Mouse (Mus musculus) intestine, embryonic 15.5 days (tissue): ENCODE results near the gene Tyw5. TPM values are rescaled to one million over a fixed set of nuclear protein-coding genes. Genes with fewer than 3 reads are reported as not detected.

Experiments
- ATAC-seq: fragments of 200-750 bp; cut with Nextera tagmentation; 2 replicates; pipeline ENCODE4 v1.8.0; 2017; ENCODE audit warnings: moderate TSS enrichment, moderate library complexity
- H3K27ac ChIP-seq: fragments of 300-500 bp; sonication (generic); 2 replicates; pipeline ENCODE4 v1.5.1; 2015; ENCODE audit warnings: mild to moderate bottlenecking, inconsistent platforms
- H3K27me3 ChIP-seq: fragments of 300-500 bp; sonication (generic); replicated peaks from 2 replicates; pipeline ENCODE4 v1.6.1; 2015; ENCODE audit warnings: inconsistent platforms
- H3K36me3 ChIP-seq: fragments of 300-500 bp; sonication (generic); 2 replicates; pipeline ENCODE4 v1.6.1; 2015; ENCODE audit warnings: inconsistent platforms
- H3K4me1 ChIP-seq: fragments of 300-500 bp; sonication (generic); replicated peaks from 2 replicates; pipeline ENCODE4 v1.6.1; 2015; ENCODE audit warnings: inconsistent platforms
- H3K4me2 ChIP-seq: fragments of 300-500 bp; sonication (generic); replicated peaks from 2 replicates; pipeline ENCODE4 v1.6.1; 2015; ENCODE audit warnings: mild to moderate bottlenecking, inconsistent platforms
- H3K4me3 ChIP-seq: fragments of 300-500 bp; sonication (generic); replicated peaks from 2 replicates; pipeline ENCODE4 v1.5.1; 2015; ENCODE audit warnings: inconsistent platforms
- H3K9ac ChIP-seq: fragments of 300-500 bp; sonication (generic); 2 replicates; pipeline ENCODE4 v1.6.1; 2015; ENCODE audit warnings: inconsistent platforms
- H3K9me3 ChIP-seq: fragments of 300-500 bp; sonication (generic); 2 replicates; pipeline ENCODE4 v1.6.1; 2016; ENCODE audit warnings: inconsistent platforms
- WGBS: fragments of 180-500 bp; shearing (Covaris S2); methylation state at CpG from one replicate; pipeline ENCODE4 v1.1.7; 2015; 5-methylcytosine and 5-hydroxymethylcytosine counted together
- polyA plus RNA-seq: library from polyadenylated mRNA; unstranded; fragments of >200 nt; fragmentation: Nextera tagmentation; extraction: Ambion mirVana; gene quantifications from 2 replicates; pipeline ENCODE4 v1.2.1, GENCODE M21; 2015

Tyw5 gene
- polyA plus RNA-seq, 1 experiment from 2014 or later = 26.2 TPM

DNA sequence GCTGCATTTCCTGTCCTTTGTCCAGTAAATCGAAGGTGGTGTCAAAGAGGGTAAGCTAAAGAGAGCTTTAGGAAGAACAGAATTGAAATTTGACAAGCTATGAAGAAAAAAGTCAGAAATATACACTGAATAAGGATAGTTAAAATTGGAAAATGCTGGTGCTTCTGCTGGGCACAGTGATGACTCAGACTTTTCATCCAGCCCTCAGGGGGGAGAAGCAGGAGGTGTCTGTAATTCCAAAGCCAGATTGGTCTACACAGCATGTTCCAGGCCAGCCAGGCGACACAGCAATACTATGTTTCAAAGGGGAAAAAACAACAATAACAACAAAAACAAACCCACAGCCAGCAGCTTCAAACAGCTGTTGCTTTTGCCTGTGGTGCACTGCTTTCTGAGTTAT is 6.5 kb upstream of the Tyw5 start:
- Histone ChIP-seq H3K27me3 (no peaks in the 10 kb centered on the region), H3K9me3 (no peaks in the 10 kb centered on the region), H3K27ac (no peak overlapping the region), H3K36me3 (peaks cover 12% of the 10 kb centered on the region; the same call in 1 of the 2 replicates), H3K4me1 (0 out of 2 replicates have a peak, but pooled peaks cover 3% of the 10 kb centered on the region), H3K9ac (no peak overlapping the region), H3K4me2 (no peak overlapping the region), H3K4me3 (no peak overlapping the region)
- ATAC-seq = no peak
- 87% methylated on average over 2 of the region's 2 CpGs for WGBS

DNA sequence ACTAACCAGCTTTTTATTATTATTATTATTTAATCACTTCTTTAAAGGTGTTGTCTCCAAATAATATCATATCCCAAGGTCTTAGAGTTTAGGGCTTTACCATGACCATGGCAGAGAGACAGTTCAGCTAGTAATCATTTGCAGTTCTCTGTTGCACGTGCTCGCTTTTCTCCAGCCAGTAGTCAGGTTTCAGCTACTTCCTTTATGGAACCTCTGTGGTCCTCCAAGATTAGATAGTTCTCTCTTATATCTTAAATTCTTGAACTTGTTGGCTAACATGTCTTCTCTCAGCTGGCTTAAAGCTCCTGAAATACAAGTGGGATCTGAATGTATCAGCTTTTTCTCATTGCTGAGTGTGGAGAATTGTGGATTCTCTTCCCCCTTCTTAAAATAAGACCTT is 2.1 kb upstream of the Tyw5 start:
- no peak overlapping the region for H3K4me2 ChIP-seq
- peaks cover 9% of the 10 kb centered on the region; the same call in 1 of the 2 replicates for H3K36me3 ChIP-seq
- no peak overlapping the region for H3K4me3 ChIP-seq
- H3K9ac ChIP-seq = no peak overlapping the region
- 0 out of 2 replicates have a peak, but pooled peaks cover 7% of the 10 kb centered on the region for H3K4me1 ChIP-seq
- no peak for ATAC-seq
- no peaks in the 10 kb centered on the region for H3K27me3 ChIP-seq
- WGBS = 88% methylated on average over 2 of the region's 2 CpGs
- H3K27ac ChIP-seq = no peak overlapping the region
- H3K9me3 ChIP-seq = no peaks in the 10 kb centered on the region

DNA sequence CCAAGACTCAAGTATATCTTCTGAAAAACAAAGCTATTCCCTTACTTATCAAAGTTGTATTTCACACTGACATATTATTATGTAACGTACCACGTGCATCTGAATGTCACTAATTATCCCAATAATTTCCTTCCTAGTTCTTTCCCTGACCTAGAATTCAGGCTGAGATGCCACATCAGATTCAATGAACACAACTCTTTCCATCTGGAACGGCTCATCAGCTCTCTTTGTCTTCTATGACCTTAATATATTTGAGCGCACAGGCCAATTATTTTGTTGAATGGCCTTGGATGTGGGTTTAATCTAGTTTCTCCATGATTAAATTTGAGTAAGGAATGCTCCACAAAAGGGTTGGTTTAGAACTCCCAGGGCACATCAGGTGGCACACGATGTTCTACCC is 4.8 kb downstream of the Tyw5 start:
- Histone ChIP-seq H3K4me3 (no peak overlapping the region), H3K27ac (no peak overlapping the region), H3K36me3 (peaks cover 13% of the 10 kb centered on the region; the same call in 1 of the 2 replicates), H3K9me3 (no peaks in the 10 kb centered on the region), H3K27me3 (no peaks in the 10 kb centered on the region), H3K9ac (no peak overlapping the region), H3K4me1 (no peaks in the 10 kb centered on the region), H3K4me2 (no peak overlapping the region)
- 87% methylated on average over 5 of the region's 5 CpGs for WGBS
- ATAC-seq = no peak

DNA sequence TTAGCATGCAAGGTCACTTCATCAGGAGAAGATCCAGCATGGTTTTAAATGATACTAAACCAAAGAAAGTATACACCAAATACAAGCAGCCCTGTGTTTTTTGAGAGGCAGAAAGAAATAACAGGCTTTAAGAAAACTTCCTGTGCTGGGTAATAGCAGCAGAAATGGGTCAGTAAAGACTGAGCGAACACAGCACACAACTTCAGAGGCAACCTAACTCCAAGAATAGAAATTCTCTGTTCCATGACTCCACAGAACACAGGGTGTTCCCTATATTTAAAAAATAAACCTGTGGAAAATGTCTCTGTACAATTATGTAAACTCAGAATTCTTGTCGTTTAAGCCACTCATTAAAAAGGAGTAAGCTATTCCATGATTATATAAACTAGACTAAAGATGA is 6.0 kb downstream of the Tyw5 start:
- ATAC-seq = no peak
- Histone ChIP-seq H3K4me1 (no peaks in the 10 kb centered on the region), H3K36me3 (peaks cover 17% of the 10 kb centered on the region; the same call in 1 of the 2 replicates), H3K27ac (no peak overlapping the region), H3K9me3 (no peaks in the 10 kb centered on the region), H3K4me3 (no peak overlapping the region), H3K9ac (no peak overlapping the region), H3K27me3 (no peaks in the 10 kb centered on the region), H3K4me2 (no peak overlapping the region)
- 83% methylated on average over 2 of the region's 2 CpGs for WGBS

DNA sequence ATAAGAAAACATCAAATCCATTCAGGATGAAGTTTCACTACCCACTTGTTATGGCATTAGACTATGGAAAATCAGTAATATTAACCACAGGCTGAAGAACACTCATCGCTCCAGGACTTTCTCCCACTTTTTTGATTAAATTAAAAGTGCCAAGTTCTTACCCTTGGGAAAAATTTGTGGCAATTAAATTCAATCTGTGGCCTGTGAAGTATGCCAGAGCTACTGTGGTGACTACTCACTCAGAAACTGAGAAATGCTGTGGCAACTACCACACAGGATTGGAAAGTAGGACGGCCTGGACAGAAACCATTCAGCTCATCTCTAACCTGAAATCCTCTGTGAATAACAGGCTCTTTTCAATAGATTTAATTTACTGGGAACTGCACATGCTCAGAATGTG is 6.6 kb downstream of the Tyw5 start:
- H3K4me1 ChIP-seq = no peaks in the 10 kb centered on the region
- H3K27ac ChIP-seq = no peak overlapping the region
- no peak overlapping the region for H3K4me3 ChIP-seq
- no peak overlapping the region for H3K4me2 ChIP-seq
- WGBS = 87% methylated on average over 2 of the region's 2 CpGs
- H3K9me3 ChIP-seq = no peaks in the 10 kb centered on the region
- peaks cover 17% of the 10 kb centered on the region; the same call in 1 of the 2 replicates for H3K36me3 ChIP-seq
- H3K27me3 ChIP-seq = no peaks in the 10 kb centered on the region
- H3K9ac ChIP-seq = no peak overlapping the region
- ATAC-seq = no peak

DNA sequence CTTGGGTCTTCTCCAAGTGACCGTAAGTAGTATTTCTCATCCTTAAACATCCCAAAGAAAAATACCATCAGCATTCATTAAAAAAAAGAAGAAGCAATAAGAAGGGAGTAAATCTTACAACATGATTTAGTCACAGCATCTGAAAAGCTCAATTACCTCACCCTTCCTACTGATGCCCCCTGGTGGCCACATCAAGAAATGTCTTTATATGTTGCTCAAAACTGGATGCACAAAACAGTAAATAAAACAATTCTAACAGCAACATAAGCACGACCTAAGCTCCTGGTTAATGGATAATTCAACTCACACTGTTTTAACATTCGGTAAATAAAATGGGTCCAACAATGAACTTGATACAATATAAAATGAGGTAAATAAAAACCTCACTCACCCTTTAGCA is 12.8 kb downstream of the Tyw5 start:
- WGBS = 68% methylated on average over 3 of the region's 3 CpGs

GRCm38 (mm10) chr1:57392417-57392816 is 14.5 kb downstream of the Tyw5 start:
- Histone ChIP-seq H3K4me3 (no peak overlapping the region), H3K27me3 (no peaks in the 10 kb centered on the region), H3K4me2 (no peak overlapping the region), H3K9me3 (no peaks in the 10 kb centered on the region), H3K27ac (no peak overlapping the region), H3K4me1 (no peaks in the 10 kb centered on the region), H3K9ac (no peak overlapping the region), H3K36me3 (peaks cover 12% of the 10 kb centered on the region; the same call in 1 of the 2 replicates)
- WGBS = 80% methylated on average over 4 of the region's 4 CpGs
- no peak for ATAC-seq

More for the DNA sequence above, 12.8 kb downstream of the Tyw5 start:
- Histone ChIP-seq H3K9ac (no peak overlapping the region), H3K4me1 (no peaks in the 10 kb centered on the region), H3K9me3 (no peaks in the 10 kb centered on the region), H3K36me3 (peaks cover 17% of the 10 kb centered on the region; the same call in 1 of the 2 replicates), H3K27ac (no peak overlapping the region), H3K4me3 (no peak overlapping the region), H3K27me3 (no peaks in the 10 kb centered on the region), H3K4me2 (no peak overlapping the region)
- ATAC-seq = no peak

- H3K9ac ChIP-seq = no peak overlapping the region
- no peaks in the 10 kb centered on the region for H3K4me1 ChIP-seq
- no peak overlapping the region for H3K4me2 ChIP-seq
- H3K36me3 ChIP-seq = peaks cover 6% of the 10 kb centered on the region; the same call in 1 of the 2 replicates
- ATAC-seq = no peak
- no peaks in the 10 kb centered on the region for H3K27me3 ChIP-seq
- WGBS = 79% methylated on average over 4 of the region's 4 CpGs
- no peaks in the 10 kb centered on the region for H3K9me3 ChIP-seq
- no peak overlapping the region for H3K27ac ChIP-seq
- no peak overlapping the region for H3K4me3 ChIP-seq
Observed at GRCm38 (mm10) chr1:57390993-57391790, 15.7 kb downstream of the Tyw5 start.

DNA sequence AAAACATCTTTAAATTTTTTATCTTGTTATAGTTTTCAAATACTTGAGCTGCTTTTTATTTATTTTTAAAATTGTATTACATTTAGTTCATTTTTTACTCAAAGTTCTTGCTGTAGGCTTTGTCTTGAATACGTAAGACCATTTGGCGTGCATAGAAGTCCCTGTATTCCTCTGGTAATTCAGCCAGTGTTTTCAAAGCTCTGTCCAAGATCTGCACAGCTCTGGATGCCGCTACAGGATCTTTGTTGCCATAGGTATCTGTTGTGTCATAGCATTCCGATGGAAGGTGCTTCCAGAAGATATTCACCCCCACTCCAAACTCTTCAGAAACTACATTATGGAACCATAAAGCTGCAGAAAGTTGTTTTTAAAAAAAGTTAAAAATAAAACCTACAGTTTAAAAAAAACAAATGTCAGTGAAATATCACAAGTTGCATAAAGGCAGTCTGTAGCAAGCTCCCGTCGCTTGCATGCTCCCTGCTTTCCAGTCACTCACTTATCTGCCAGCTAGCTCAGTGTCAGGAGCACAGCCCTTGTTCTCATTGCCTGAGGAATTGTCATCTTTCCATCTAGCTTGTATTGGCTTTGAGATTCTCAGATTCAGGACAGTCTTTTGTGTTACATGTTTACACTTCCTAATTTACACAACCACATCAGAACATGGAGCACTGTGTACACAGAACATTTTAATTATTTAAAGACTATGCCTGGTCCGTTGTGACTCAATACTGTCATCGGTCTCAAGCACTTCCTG is 18.3 kb downstream of the Tyw5 start:
- Histone ChIP-seq H3K9ac (no peak overlapping the region), H3K4me2 (no peak overlapping the region), H3K36me3 (peaks cover 5% of the 10 kb centered on the region; the same call in 1 of the 2 replicates), H3K4me3 (no peak overlapping the region), H3K9me3 (no peaks in the 10 kb centered on the region), H3K27me3 (no peaks in the 10 kb centered on the region), H3K4me1 (no peaks in the 10 kb centered on the region), H3K27ac (no peak overlapping the region)
- WGBS = 92% methylated on average over 8 of the region's 8 CpGs
- no peak for ATAC-seq

GRCm38 (mm10) chr1:57387876-57388275 is 19.0 kb downstream of the Tyw5 start:
- no peaks in the 10 kb centered on the region for H3K27me3 ChIP-seq
- no peak overlapping the region for H3K4me3 ChIP-seq
- no peaks in the 10 kb centered on the region for H3K4me1 ChIP-seq
- no peak overlapping the region for H3K4me2 ChIP-seq
- no peak for ATAC-seq
- peaks cover 1% of the 10 kb centered on the region; the same call in 1 of the 2 replicates for H3K36me3 ChIP-seq
- 75% methylated on average over 2 of the region's 2 CpGs for WGBS
- H3K27ac ChIP-seq = no peak overlapping the region
- no peak overlapping the region for H3K9ac ChIP-seq
- no peaks in the 10 kb centered on the region for H3K9me3 ChIP-seq

DNA sequence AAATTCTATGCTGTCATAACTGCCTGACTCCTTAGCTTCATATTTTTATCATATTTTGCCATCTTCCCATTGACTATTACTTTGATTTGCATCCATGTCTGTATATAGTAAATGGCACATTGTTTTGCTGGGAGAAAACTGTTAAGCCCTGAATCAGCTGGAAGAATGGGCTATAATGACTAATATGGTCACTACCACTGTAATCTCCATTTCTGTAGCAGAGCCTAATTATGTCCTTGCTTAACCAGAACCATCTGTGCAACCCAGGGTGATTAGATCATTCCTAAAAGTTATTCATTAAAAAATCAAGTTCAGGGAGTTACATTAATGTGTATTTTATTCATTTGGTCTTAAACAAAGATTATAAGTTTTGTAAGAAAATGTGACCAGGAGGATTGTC is 20.4 kb downstream of the Tyw5 start:
- Histone ChIP-seq H3K4me2 (no peak overlapping the region), H3K9ac (no peak overlapping the region), H3K9me3 (no peaks in the 10 kb centered on the region), H3K36me3 (no peaks in the 10 kb centered on the region), H3K4me1 (no peaks in the 10 kb centered on the region), H3K27ac (no peak overlapping the region), H3K27me3 (no peaks in the 10 kb centered on the region), H3K4me3 (no peak overlapping the region)
- ATAC-seq = no peak

DNA sequence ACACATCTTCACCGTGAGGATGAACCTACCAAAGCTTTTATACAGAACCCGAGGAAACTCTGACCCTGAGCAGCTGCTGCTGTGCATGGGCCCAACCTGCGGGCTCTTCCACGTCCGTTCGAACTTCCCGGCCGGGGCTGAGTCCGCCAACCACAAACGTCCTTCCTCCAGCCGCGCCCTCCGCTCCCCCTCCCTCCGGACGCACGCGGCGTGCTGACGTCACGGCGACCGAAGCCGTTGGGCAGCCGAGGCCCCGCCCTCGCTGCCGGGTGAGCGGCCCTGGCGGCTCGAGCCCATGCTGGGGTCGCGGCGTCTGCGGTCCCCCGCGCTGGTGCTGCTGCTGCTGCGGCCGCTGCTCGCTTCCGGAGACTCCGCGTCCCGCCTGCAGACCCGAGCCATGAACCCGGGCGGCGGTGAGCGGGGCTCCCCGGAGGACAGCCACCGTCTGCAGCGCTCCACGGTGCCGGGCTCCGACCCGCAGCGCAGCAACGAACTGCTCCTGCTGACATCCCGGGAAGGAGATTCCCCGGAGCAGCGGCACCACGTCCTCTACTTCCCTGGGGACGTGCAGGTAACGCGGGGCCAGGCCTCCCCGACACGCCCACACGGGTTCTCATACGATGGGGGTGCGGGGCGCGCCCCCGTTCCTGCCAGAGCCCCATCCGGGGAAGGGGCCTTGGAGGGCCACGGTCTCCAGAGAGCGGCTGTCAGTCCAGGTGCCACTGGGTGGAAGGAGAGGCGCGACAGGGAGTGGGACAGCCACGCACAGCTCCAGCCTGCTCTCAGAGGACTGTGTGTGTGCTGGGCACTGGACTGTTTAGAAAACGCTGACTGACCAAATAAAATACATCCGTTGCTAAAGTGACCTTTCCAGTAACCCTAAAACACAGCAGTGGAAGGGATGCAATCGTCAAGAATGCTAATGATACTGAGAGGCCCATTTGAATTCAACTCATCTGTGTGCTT is 29.2 kb downstream of the Tyw5 start, which contains the start of gene 1700066M21Rik:
1700066M21Rik (plus strand) TSS at position 245 of the 966 bp plus-strand sequence.
- peak within 1 kb of the TSS; percentile 79 for H3K4me3 ChIP-seq
- no peaks in the 10 kb centered on the region for H3K4me1 ChIP-seq
- peak within 1 kb of the TSS; percentile 61 for H3K27ac ChIP-seq
- peak within 1 kb of the TSS; percentile 76 for H3K4me2 ChIP-seq
- peak within 1 kb of the TSS; percentile 70 for H3K9ac ChIP-seq
- WGBS = under 1% methylated on average over 81 of the region's 81 CpGs
- H3K36me3 ChIP-seq = no peaks in the 10 kb centered on the region
- H3K9me3 ChIP-seq = no peaks in the 10 kb centered on the region
- H3K27me3 ChIP-seq = no peaks in the 10 kb centered on the region
- ATAC-seq = peak; percentile 98
